Mouse (Mus musculus): ENCODE data around the gene Il17ra. TPM values are rescaled to one million over a fixed set of nuclear protein-coding genes. Genes with fewer than 3 reads are reported as not detected.

Gene Il17ra
- polyA plus RNA-seq, 1 experiment from 2014 or later = 3.1 TPM

DNA sequence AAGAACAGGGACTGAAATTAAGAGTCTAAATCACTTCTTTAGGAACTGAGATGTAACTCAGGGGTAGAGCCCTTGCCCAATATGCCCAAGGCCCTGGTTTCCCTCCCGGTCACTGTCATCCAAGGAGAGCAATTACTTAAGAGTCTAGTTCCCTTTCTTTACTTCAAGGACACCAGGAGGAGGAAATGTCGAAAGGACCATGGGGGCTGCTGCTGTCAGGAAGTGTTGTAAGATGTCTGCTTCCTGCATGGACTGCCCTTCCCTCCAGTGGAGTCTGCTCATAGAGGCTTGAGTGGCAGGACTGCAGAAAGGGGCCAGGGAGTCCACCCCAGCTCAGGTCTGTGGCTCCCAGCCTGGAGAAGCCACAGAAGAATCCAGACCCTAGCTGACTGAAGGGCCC is 16.3 kb downstream of the Il17ra start:
- H3K27me3 ChIP-seq (replicated peaks; ENCODE audit: low read depth, poor library complexity, severe bottlenecking) = no peaks in the 10 kb centered on the region
- DNase-seq (ENCODE audit: low spot score) = no peak
- H3K4me1 ChIP-seq = peaks cover 3% of the 10 kb centered on the region; the same call in 1 of the 2 replicates
- H3K4me3 ChIP-seq = no peak overlapping the region
- no peak overlapping the region for H3K27ac ChIP-seq (replicated peaks)
- H3K36me3 ChIP-seq (replicated peaks) = peaks cover 15% of the 10 kb centered on the region
- no peaks in the 10 kb centered on the region for H3K9me3 ChIP-seq
- 84% methylated on average over 2 of the region's 2 CpGs for WGBS

GRCm38 (mm10) chr6:120480361-120480760 is 17.3 kb downstream of the Il17ra start:
- WGBS = 92% methylated on average over 5 of the region's 5 CpGs
- Histone ChIP-seq H3K27ac (replicated peaks) (no peak overlapping the region), H3K9me3 (no peaks in the 10 kb centered on the region), H3K4me3 (no peak overlapping the region), H3K36me3 (replicated peaks) (peaks cover 15% of the 10 kb centered on the region), H3K27me3 (replicated peaks; ENCODE audit: low read depth, poor library complexity, severe bottlenecking) (no peaks in the 10 kb centered on the region), H3K4me1 (peaks cover under 1% of the 10 kb centered on the region; the same call in 1 of the 2 replicates)
- DNase-seq (ENCODE audit: low spot score) = no peak

GRCm38 (mm10) chr6:120481538-120481937 is 18.5 kb downstream of the Il17ra start:
- Histone ChIP-seq H3K4me1 (no peaks in the 10 kb centered on the region; the same call in 1 of the 2 replicates), H3K27ac (replicated peaks) (no peak overlapping the region), H3K36me3 (replicated peaks) (peaks cover 15% of the 10 kb centered on the region), H3K4me3 (no peak overlapping the region), H3K9me3 (no peaks in the 10 kb centered on the region), H3K27me3 (replicated peaks; ENCODE audit: low read depth, poor library complexity, severe bottlenecking) (no peaks in the 10 kb centered on the region)
- no peak for DNase-seq (ENCODE audit: low spot score)
- WGBS = 90% methylated on average over 6 of the region's 6 CpGs

GRCm38 (mm10) chr6:120482021-120482420 is 19.0 kb downstream of the Il17ra start:
- H3K36me3 ChIP-seq (replicated peaks) = peaks cover 15% of the 10 kb centered on the region
- H3K4me3 ChIP-seq = no peak overlapping the region
- WGBS = 90% methylated on average over 14 of the region's 14 CpGs
- H3K4me1 ChIP-seq = no peaks in the 10 kb centered on the region; the same call in 1 of the 2 replicates
- H3K9me3 ChIP-seq = no peaks in the 10 kb centered on the region
- H3K27ac ChIP-seq (replicated peaks) = no peak overlapping the region
- H3K27me3 ChIP-seq (replicated peaks; ENCODE audit: low read depth, poor library complexity, severe bottlenecking) = no peaks in the 10 kb centered on the region
- no peak for DNase-seq (ENCODE audit: low spot score)

- no peak overlapping the region for H3K4me3 ChIP-seq
- H3K27me3 ChIP-seq (replicated peaks; ENCODE audit: low read depth, poor library complexity, severe bottlenecking) = no peaks in the 10 kb centered on the region
- DNase-seq (ENCODE audit: low spot score) = no peak
- 46% methylated on average over 6 of the region's 6 CpGs for WGBS
- peaks cover 15% of the 10 kb centered on the region for H3K36me3 ChIP-seq (replicated peaks)
- no peak overlapping the region for H3K27ac ChIP-seq (replicated peaks)
- no peaks in the 10 kb centered on the region for H3K9me3 ChIP-seq
- H3K4me1 ChIP-seq = no peaks in the 10 kb centered on the region; the same call in 1 of the 2 replicates
Measured at GRCm38 (mm10) chr6:120482756-120483155, 19.7 kb downstream of the Il17ra start.

GRCm38 (mm10) chr6:120483211-120483626 is 20.2 kb downstream of the Il17ra start:
- Histone ChIP-seq H3K4me1 (no peaks in the 10 kb centered on the region; the same call in 1 of the 2 replicates), H3K4me3 (no peak overlapping the region), H3K36me3 (replicated peaks) (peaks cover 15% of the 10 kb centered on the region), H3K27ac (replicated peaks) (no peak overlapping the region), H3K27me3 (replicated peaks; ENCODE audit: low read depth, poor library complexity, severe bottlenecking) (no peaks in the 10 kb centered on the region; the same call in 1 of the 2 replicates), H3K9me3 (no peaks in the 10 kb centered on the region)
- peak; percentile 36 for DNase-seq (ENCODE audit: low spot score)
- 39% methylated on average over 8 of the region's 8 CpGs for WGBS

DNA sequence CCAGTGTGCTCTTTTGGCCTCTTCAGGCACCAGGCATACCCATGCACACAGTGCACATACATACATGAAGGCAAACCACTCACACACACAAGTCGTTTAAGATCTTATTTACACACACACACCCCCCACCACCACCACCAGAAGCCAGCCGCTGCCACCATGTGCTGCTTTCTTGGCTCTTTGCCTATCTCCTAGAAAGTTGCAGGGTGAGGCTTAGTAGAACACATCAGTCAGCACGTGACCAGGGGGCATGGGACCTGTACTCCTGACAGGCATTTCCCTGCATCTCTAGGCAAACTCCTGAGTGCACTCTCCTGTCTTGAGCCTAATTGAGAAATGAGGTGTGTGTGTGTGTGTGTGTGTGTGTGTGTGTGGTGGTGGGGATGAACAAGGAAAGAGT is 22.0 kb downstream of the Il17ra start:
- WGBS = 77% methylated on average over 3 of the region's 3 CpGs
- H3K27me3 ChIP-seq (replicated peaks; ENCODE audit: low read depth, poor library complexity, severe bottlenecking) = peaks cover 4% of the 10 kb centered on the region
- H3K9me3 ChIP-seq = no peaks in the 10 kb centered on the region
- H3K4me3 ChIP-seq = no peak overlapping the region
- H3K4me1 ChIP-seq = no peaks in the 10 kb centered on the region; the same call in 1 of the 2 replicates
- H3K36me3 ChIP-seq (replicated peaks) = peaks cover 15% of the 10 kb centered on the region
- no peak for DNase-seq (ENCODE audit: low spot score)
- H3K27ac ChIP-seq (replicated peaks) = no peak overlapping the region

- Histone ChIP-seq H3K36me3 (replicated peaks) (peaks cover 11% of the 10 kb centered on the region), H3K27me3 (replicated peaks; ENCODE audit: low read depth, poor library complexity, severe bottlenecking) (peaks cover 15% of the 10 kb centered on the region), H3K9me3 (no peaks in the 10 kb centered on the region), H3K4me1 (no peaks in the 10 kb centered on the region; the same call in none of the 2 replicates), H3K27ac (replicated peaks) (no peak overlapping the region), H3K4me3 (no peak overlapping the region)
- DNase-seq (ENCODE audit: low spot score) = no peak
- 62% methylated on average over 8 of the region's 8 CpGs for WGBS
Measured at GRCm38 (mm10) chr6:120486051-120486510, 23.0 kb downstream of the Il17ra start.

GRCm38 (mm10) chr6:120488647-120489046 is 25.6 kb downstream of the Il17ra start:
- Histone ChIP-seq H3K27me3 (replicated peaks; ENCODE audit: low read depth, poor library complexity, severe bottlenecking) (peaks cover 40% of the 10 kb centered on the region), H3K4me3 (no peak overlapping the region), H3K36me3 (replicated peaks) (no peaks in the 10 kb centered on the region), H3K4me1 (peaks cover 21% of the 10 kb centered on the region), H3K27ac (replicated peaks) (no peak overlapping the region), H3K9me3 (no peaks in the 10 kb centered on the region)
- DNase-seq (ENCODE audit: low spot score) = no peak
- 79% methylated on average over 3 of the region's 3 CpGs for WGBS

DNA sequence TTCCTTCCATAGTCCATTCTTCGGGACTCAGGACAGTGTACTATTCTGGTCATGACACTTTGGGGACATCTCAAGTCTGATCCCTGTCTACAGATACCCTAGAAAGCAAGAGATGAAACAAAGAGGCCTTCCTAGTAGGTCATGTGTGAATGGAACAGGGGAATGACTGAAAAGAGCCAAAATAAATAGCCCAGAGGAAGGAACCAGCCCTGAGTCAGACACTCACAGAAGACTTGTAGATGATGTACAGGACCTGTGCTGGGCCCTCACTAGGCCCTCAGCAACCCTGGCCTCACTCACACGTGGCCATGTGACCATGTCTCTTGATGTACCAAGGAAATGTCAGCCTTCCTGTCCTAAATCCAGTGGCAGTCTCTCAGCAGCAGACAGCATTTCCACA is 26.4 kb downstream of the Il17ra start:
- Histone ChIP-seq H3K4me3 (no peak overlapping the region), H3K4me1 (peaks cover 28% of the 10 kb centered on the region), H3K27me3 (replicated peaks; ENCODE audit: low read depth, poor library complexity, severe bottlenecking) (peaks cover 49% of the 10 kb centered on the region), H3K36me3 (replicated peaks) (no peaks in the 10 kb centered on the region), H3K9me3 (no peaks in the 10 kb centered on the region), H3K27ac (replicated peaks) (no peak overlapping the region)
- no peak for DNase-seq (ENCODE audit: low spot score)
- 70% methylated on average over 2 of the region's 2 CpGs for WGBS

GRCm38 (mm10) chr6:120491064-120491463 is 28.0 kb downstream of the Il17ra start:
- H3K9me3 ChIP-seq = no peaks in the 10 kb centered on the region
- no peaks in the 10 kb centered on the region for H3K36me3 ChIP-seq (replicated peaks)
- peaks cover 62% of the 10 kb centered on the region for H3K27me3 ChIP-seq (replicated peaks; ENCODE audit: low read depth, poor library complexity, severe bottlenecking)
- H3K4me1 ChIP-seq = peaks cover 33% of the 10 kb centered on the region
- H3K4me3 ChIP-seq = no peak overlapping the region
- no peak overlapping the region for H3K27ac ChIP-seq (replicated peaks)
- WGBS = 52% methylated on average over 7 of the region's 7 CpGs
- no peak for DNase-seq (ENCODE audit: low spot score)

- no peak for DNase-seq (ENCODE audit: low spot score)
- no peak overlapping the region; the same call in 1 of the 2 replicates for H3K27ac ChIP-seq (replicated peaks)
- H3K36me3 ChIP-seq (replicated peaks) = no peaks in the 10 kb centered on the region
- WGBS = 8% methylated on average over 22 of the region's 22 CpGs
- H3K27me3 ChIP-seq (replicated peaks; ENCODE audit: low read depth, poor library complexity, severe bottlenecking) = peaks cover 62% of the 10 kb centered on the region
- peaks cover 33% of the 10 kb centered on the region for H3K4me1 ChIP-seq
- peak overlapping the region; percentile 75 for H3K4me3 ChIP-seq
- H3K9me3 ChIP-seq = no peaks in the 10 kb centered on the region
Measured at GRCm38 (mm10) chr6:120491862-120492498, 28.9 kb downstream of the Il17ra start.

All from embryonic facial prominence, embryonic 10.5 days (tissue).